Mouse (Mus musculus): ENCODE results near the gene Myo10.

GRCm38 (mm10) chr15:25753003-25753402 is 130.7 kb downstream of the Myo10 start:
- TF ChIP-seq CTCF (IDR thresholded peaks at IDR 0.05; ENCODE audit: borderline replicate concordance, control insufficient read depth, extremely low read depth, insufficient read depth, low read length, poor library complexity), result no peak
- TF ChIP-seq POLR2A (IDR thresholded peaks at IDR 0.05; ENCODE audit: control insufficient read depth, extremely low read depth, insufficient read depth, low read length, poor library complexity), result no peak
